Mouse (Mus musculus): ENCODE results near the gene Gkn3. TPM values are rescaled to one million over a fixed set of nuclear protein-coding genes. Genes with fewer than 3 reads are reported as not detected.

Gkn3 gene
- polyA plus RNA-seq (2012): not detected in 2 replicates

DNA sequence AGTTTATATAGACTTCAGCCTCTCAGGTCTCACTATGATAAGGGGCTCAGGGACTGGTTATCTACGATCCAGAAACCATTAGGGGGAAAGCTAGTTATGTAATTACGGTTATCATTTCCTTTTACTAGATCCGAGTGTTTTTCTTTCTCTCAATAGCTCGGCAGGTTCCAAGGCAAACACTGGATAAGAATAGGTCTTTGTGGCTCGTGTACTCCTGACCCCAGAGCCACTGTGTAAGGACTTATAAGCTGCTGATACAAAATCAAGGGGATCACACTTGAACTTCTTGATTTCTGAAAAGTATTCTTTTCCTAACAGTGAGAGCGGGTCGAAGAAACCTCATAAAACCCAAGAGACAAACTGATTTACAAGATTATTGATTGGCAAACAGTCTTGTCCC is at the start of gene Gkn3:
Gkn3 (minus strand) TSS at position 59 of the 400 bp plus-strand sequence.
- peaks cover 2% of the 10 kb centered on the region for H3K4me1 ChIP-seq (ENCODE audit: control insufficient read depth)
- no peak within 1 kb of the TSS for H3K4me3 ChIP-seq (replicated peaks)
- no peaks in the 10 kb centered on the region for H3K36me3 ChIP-seq (ENCODE audit: control insufficient read depth)
- TF ChIP-seq TAL1 (IDR thresholded peaks at IDR 0.05; ENCODE audit: low read length): no peak
- TF ChIP-seq GATA1 (IDR thresholded peaks at IDR 0.05; ENCODE audit: low read length): no peak
- H3K9me3 ChIP-seq (ENCODE audit: control insufficient read depth, low read length): no peaks in the 10 kb centered on the region
- peaks cover 6% of the 10 kb centered on the region for H3K27me3 ChIP-seq (ENCODE audit: control insufficient read depth)

DNA sequence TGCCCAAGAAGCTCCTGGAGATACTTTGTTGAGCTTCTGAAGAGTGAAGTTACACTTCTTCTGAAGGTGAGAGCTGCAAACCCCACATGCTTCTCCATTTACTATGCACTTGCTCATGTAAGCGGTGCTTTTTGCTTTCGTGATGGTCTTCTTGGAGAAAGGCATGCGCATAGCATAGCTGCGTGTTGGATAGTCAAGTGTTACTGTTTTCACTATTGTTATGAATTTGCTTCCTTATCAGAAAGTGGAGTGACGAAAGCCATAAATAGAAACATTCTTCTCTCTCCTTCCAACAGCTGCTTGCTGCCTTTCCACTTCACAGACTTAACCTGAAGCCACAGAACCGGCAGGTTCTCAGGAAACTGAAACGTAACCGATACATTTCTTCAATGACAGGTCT is 48.0 kb upstream of the Gkn3 start:
- no peak overlapping the region for H3K4me3 ChIP-seq (replicated peaks)
- H3K4me1 ChIP-seq (ENCODE audit: control insufficient read depth): no peaks in the 10 kb centered on the region
- no peaks in the 10 kb centered on the region for H3K9me3 ChIP-seq (ENCODE audit: control insufficient read depth, low read length)
- TF ChIP-seq GATA1 (IDR thresholded peaks at IDR 0.05; ENCODE audit: low read length) (no peak), TAL1 (IDR thresholded peaks at IDR 0.05; ENCODE audit: low read length) (no peak)
- no peaks in the 10 kb centered on the region for H3K36me3 ChIP-seq (ENCODE audit: control insufficient read depth)
- no peaks in the 10 kb centered on the region for H3K27me3 ChIP-seq (ENCODE audit: control insufficient read depth)

DNA sequence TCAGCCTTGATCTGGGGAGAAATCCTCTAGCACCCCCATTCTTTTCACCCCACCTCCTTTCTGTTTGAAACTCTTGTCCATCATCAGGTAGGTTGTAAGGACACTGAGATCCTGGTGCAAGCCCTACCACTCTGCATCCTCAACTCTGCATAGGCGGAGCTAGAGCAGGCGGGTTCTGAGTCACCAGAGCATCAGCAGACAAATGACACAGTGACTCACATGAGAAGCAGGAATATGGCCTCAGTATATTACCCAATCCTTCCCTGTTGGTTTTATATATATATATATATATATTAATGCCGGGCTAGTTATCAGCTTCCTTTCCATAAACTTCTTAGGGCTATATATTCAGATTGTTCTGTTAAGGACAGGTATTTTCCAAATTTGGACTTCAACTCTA is 47.1 kb upstream of the Gkn3 start:
- H3K4me1 ChIP-seq (ENCODE audit: control insufficient read depth): no peaks in the 10 kb centered on the region
- H3K27me3 ChIP-seq (ENCODE audit: control insufficient read depth): no peaks in the 10 kb centered on the region
- no peak overlapping the region for H3K4me3 ChIP-seq (replicated peaks)
- no peaks in the 10 kb centered on the region for H3K36me3 ChIP-seq (ENCODE audit: control insufficient read depth)
- H3K9me3 ChIP-seq (ENCODE audit: control insufficient read depth, low read length): no peaks in the 10 kb centered on the region
- TF ChIP-seq TAL1 (IDR thresholded peaks at IDR 0.05; ENCODE audit: low read length): no peak

DNA sequence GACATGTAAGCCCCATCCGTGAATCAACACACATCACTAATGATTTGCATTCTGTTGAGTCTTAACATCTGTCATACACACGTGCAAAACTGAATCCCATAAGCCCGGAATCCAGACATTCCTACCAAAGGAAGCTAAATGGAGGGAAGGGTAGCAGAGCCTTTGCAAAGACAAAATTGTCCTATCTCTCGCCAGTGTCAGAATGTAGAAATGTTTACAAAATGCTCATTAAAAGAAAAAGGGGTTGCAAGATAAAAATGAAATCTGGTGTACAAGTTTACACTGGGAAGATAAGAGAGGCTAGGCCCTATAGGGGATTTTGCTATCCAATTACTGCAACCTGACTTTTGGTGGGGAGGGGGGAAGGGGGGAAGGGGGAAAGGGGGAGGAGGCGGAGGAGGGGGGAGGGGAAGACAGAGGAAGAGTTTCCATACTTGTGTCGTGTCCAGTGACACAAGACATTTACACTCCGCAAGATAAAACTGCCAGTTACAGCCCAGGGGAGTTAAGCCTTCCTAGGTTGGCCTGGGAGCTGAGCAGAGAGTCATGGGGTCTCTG is 39.8 kb upstream of the Gkn3 start, which contains the start of gene Bmp10:
Bmp10 (plus strand) TSS at position 508 of the 558 bp plus-strand sequence.
- H3K36me3 ChIP-seq (ENCODE audit: control insufficient read depth): no peaks in the 10 kb centered on the region
- H3K27me3 ChIP-seq (ENCODE audit: control insufficient read depth): no peaks in the 10 kb centered on the region
- H3K4me1 ChIP-seq (ENCODE audit: control insufficient read depth): no peaks in the 10 kb centered on the region; the same call in 1 of the 2 replicates
- TF ChIP-seq TAL1 (IDR thresholded peaks at IDR 0.05; ENCODE audit: low read length) (no peak), GATA1 (IDR thresholded peaks at IDR 0.05; ENCODE audit: low read length) (no peak)
- no peaks in the 10 kb centered on the region for H3K9me3 ChIP-seq (ENCODE audit: control insufficient read depth, low read length)
- H3K4me3 ChIP-seq (replicated peaks): no peak within 1 kb of the TSS

GRCm38 (mm10) chr6:87427616-87428015 is 38.9 kb upstream of the Gkn3 start:
- Histone ChIP-seq H3K36me3 (ENCODE audit: control insufficient read depth) (no peaks in the 10 kb centered on the region), H3K4me1 (ENCODE audit: control insufficient read depth) (no peaks in the 10 kb centered on the region; the same call in 1 of the 2 replicates)
- TF ChIP-seq GATA1 (IDR thresholded peaks at IDR 0.05; ENCODE audit: low read length): no peak

DNA sequence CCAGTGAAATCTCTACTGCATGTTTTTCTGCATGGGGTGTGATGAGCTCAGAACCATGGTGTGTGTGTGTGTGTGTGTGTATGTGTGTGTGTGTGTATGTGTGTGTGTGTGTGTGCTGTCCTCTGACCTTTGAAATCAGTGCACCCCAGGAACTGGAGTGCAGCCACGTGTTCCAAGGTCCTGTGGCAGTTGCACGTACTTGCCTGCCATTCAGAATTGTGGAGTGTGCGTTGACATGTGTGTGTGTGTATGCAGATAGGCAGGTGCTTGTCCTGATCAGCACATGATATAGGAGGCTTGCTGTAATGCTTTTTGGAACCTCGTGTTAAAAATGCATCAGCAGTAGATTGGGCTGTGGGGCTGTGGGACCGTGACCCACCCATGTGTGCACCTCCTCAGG is 38.2 kb upstream of the Gkn3 start:
- no peaks in the 10 kb centered on the region; the same call in 1 of the 2 replicates for H3K4me1 ChIP-seq (ENCODE audit: control insufficient read depth)
- H3K27me3 ChIP-seq (ENCODE audit: control insufficient read depth): no peaks in the 10 kb centered on the region
- H3K36me3 ChIP-seq (ENCODE audit: control insufficient read depth): no peaks in the 10 kb centered on the region
- H3K9me3 ChIP-seq (ENCODE audit: control insufficient read depth, low read length): no peaks in the 10 kb centered on the region
- no peak overlapping the region for H3K4me3 ChIP-seq (replicated peaks)
- no peak for TF ChIP-seq TAL1 (IDR thresholded peaks at IDR 0.05; ENCODE audit: low read length)
- TF ChIP-seq GATA1 (IDR thresholded peaks at IDR 0.05; ENCODE audit: low read length): no peak

More at GRCm38 (mm10) chr6:87427616-87428015, 38.9 kb upstream of the Gkn3 start:
- Histone ChIP-seq H3K27me3 (ENCODE audit: control insufficient read depth) (no peaks in the 10 kb centered on the region), H3K9me3 (ENCODE audit: control insufficient read depth, low read length) (no peaks in the 10 kb centered on the region), H3K4me3 (replicated peaks) (no peak overlapping the region)

DNA sequence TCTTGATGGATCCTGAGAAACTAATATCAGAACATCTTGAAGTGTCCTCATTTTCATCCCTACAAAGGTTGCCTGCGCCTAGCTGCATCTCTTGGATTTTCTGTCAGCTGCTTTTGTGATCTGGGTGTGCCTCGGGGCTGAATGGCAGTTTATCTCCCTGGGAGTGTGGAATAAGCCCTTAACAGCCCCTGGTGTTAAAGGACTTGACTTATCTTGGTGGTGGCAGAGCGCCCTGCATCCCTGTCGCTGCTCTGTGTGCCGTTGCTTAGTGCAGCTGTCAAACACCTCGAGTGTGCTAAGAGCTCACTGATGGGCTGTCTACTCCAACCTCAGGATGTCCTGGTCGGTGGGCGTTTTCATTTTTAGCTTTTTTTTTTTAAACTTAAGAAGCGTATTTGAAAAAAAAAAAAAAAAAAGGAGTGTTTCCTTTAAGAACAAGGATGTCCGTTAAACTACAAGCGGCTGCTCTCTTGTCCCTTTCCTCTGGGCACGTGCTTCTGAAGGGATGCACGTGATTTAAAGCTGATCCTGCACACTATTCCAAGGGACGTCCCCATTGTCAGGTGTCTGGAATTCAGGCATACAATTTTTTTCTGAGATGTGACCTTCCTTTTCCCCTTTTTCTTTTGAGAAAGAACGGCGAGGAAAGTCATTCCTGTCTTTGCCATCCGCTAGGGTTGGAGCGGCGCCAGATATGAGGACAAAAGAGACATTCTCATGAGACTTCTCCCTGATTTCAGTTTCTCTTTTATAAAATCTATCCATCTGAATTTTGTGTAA is 35.5 kb upstream of the Gkn3 start:
- Histone ChIP-seq H3K36me3 (ENCODE audit: control insufficient read depth) (no peaks in the 10 kb centered on the region), H3K4me3 (replicated peaks) (no peak overlapping the region), H3K9me3 (ENCODE audit: control insufficient read depth, low read length) (no peaks in the 10 kb centered on the region), H3K4me1 (ENCODE audit: control insufficient read depth) (no peaks in the 10 kb centered on the region; the same call in 1 of the 2 replicates), H3K27me3 (ENCODE audit: control insufficient read depth) (no peaks in the 10 kb centered on the region)
- TF ChIP-seq GATA1 (IDR thresholded peaks at IDR 0.05; ENCODE audit: low read length): no peak
- no peak for TF ChIP-seq TAL1 (IDR thresholded peaks at IDR 0.05; ENCODE audit: low read length)

GRCm38 (mm10) chr6:87422304-87422703 is 33.6 kb upstream of the Gkn3 start:
- Histone ChIP-seq H3K36me3 (ENCODE audit: control insufficient read depth) (no peaks in the 10 kb centered on the region), H3K4me3 (replicated peaks) (no peak overlapping the region), H3K4me1 (ENCODE audit: control insufficient read depth) (no peaks in the 10 kb centered on the region; the same call in 1 of the 2 replicates), H3K27me3 (ENCODE audit: control insufficient read depth) (no peaks in the 10 kb centered on the region), H3K9me3 (ENCODE audit: control insufficient read depth, low read length) (no peaks in the 10 kb centered on the region)
- TF ChIP-seq GATA1 (IDR thresholded peaks at IDR 0.05; ENCODE audit: low read length): no peak
- TF ChIP-seq TAL1 (IDR thresholded peaks at IDR 0.05; ENCODE audit: low read length): no peak

DNA sequence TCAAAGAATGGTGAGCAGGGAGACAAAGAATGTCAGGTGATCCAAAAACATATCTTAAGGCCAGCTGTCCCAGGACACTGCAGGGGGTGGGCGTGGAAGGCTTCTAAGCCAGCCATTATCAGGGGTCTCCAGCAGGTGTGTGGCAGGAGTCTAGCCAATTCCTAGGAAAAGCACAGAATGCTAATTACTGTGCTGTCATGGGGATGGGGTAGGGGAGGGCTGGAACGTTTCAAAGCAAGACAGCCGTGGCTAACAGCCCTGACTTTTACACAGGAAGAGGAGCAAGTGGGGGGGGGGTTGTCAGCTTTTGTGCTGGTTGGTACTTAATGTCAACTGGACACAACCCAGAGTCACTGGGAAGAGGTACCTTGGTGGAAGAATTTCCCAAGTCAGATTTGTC is 23.3 kb upstream of the Gkn3 start:
- no peaks in the 10 kb centered on the region for H3K27me3 ChIP-seq (ENCODE audit: control insufficient read depth)
- H3K4me1 ChIP-seq (ENCODE audit: control insufficient read depth): no peaks in the 10 kb centered on the region
- TF ChIP-seq GATA1 (IDR thresholded peaks at IDR 0.05; ENCODE audit: low read length) (no peak), TAL1 (IDR thresholded peaks at IDR 0.05; ENCODE audit: low read length) (no peak)
- no peaks in the 10 kb centered on the region for H3K36me3 ChIP-seq (ENCODE audit: control insufficient read depth)
- H3K9me3 ChIP-seq (ENCODE audit: control insufficient read depth, low read length): 0 out of 2 replicates have a peak, but pooled peaks cover 3% of the 10 kb centered on the region
- no peak overlapping the region for H3K4me3 ChIP-seq (replicated peaks)

All from erythroblast, embryonic 14.5 days (primary cell).